Mouse (Mus musculus) kidney, postnatal 0 days (tissue): Measurements from ENCODE around the gene Sgsm2. TPM values are rescaled to one million over a fixed set of nuclear protein-coding genes. Genes with fewer than 3 reads are reported as not detected.

Source experiments
- ATAC-seq: fragments of 200-750 bp; cut with Nextera tagmentation; replicated peaks from 2 replicates; pipeline ENCODE4 v1.8.0; 2017; ENCODE audit warnings: low read depth, moderate number of reproducible peaks, moderate TSS enrichment, moderate library complexity; ENCODE audit not compliant: low FRiP score
- DNase-seq: peaks from one replicate; pipeline ENCODE4 v3.0.0-alpha.2; 2016; ENCODE audit warnings: low spot score
- H3K27ac ChIP-seq: fragments of 300-500 bp; sonication (generic); 2 replicates; pipeline ENCODE4 v1.5.1; 2014; ENCODE audit warnings: mild to moderate bottlenecking
- H3K27me3 ChIP-seq: fragments of 300-500 bp; sonication (generic); 2 replicates; pipeline ENCODE4 v1.6.1; 2014; ENCODE audit warnings: low read length, mixed read lengths; ENCODE audit not compliant: insufficient read depth
- H3K36me3 ChIP-seq: fragments of 300-500 bp; sonication (generic); 2 replicates; pipeline ENCODE4 v1.6.1; 2014; ENCODE audit warnings: low read length, mixed read lengths; ENCODE audit not compliant: insufficient read depth
- H3K4me1 ChIP-seq: fragments of 300-500 bp; sonication (generic); replicated peaks from 2 replicates; pipeline ENCODE4 v1.6.1; 2014; ENCODE audit warnings: antibody characterized with exemption, low read length, mixed read lengths; ENCODE audit not compliant: insufficient read depth
- H3K4me2 ChIP-seq: fragments of 300-500 bp; sonication (generic); 2 replicates; pipeline ENCODE4 v1.6.1; 2014; ENCODE audit warnings: mild to moderate bottlenecking, low read length, moderate library complexity, mixed read lengths
- H3K4me3 ChIP-seq: fragments of 300-500 bp; sonication (generic); replicated peaks from 2 replicates; pipeline ENCODE4 v1.5.1; 2014; ENCODE audit warnings: low read depth, low read length
- H3K9ac ChIP-seq: fragments of 300-500 bp; sonication (generic); 2 replicates; pipeline ENCODE4 v1.6.1; 2014; ENCODE audit warnings: low read depth, low read length
- H3K9me3 ChIP-seq: fragments of 300-500 bp; sonication (generic); replicated peaks from 2 replicates; pipeline ENCODE4 v1.6.1; 2016; ENCODE audit warnings: low read length, inconsistent platforms, mixed read lengths
- CTCF ChIP-seq: IDR thresholded peaks from 2 replicates; pipeline ENCODE4 v1.5.1; 2016; ENCODE audit warnings: antibody characterized with exemption, low read depth, mild to moderate bottlenecking, moderate library complexity
- WGBS: fragments of 180-500 bp; shearing (Covaris S2); extraction: QIAGEN DNeasy Blood & Tissue Kit; methylation state at CpG from one replicate; pipeline ENCODE4 v1.1.7; 2014; 5-methylcytosine and 5-hydroxymethylcytosine counted together
- polyA plus RNA-seq: library from polyadenylated mRNA; unstranded; fragments of >200 nt; fragmentation: Nextera tagmentation; extraction: Ambion mirVana; gene quantifications from 2 replicates; pipeline ENCODE4 v1.2.1, GENCODE M21; 2015

The Sgsm2 gene
- polyA plus RNA-seq, 1 experiment from 2014 or later, result 4.9 TPM

DNA sequence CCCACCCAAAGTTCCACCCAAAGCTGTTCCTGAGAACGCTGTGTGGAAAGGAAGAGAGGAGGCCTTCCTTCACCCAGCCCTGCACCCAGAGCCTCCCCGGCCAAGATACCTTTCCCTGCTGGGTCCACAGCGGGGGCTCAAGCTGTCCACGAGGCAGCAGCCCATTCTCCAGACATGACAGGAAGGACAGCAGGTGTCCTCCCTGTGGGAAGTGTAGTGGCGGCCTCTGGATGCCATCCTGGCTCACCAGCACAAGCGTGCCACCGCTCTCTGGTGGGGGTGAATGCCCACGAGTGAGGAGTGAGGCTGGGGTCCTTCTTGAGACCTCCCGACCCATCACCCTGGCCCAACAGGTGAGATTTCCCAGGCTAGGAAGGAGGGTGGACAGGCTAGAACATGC is 31.6 kb downstream of the Sgsm2 start:
- no peak overlapping the region for H3K9ac ChIP-seq
- 88% methylated on average over 9 of the region's 9 CpGs for WGBS
- DNase-seq (no peak), ATAC-seq (no peak)
- no peak for TF ChIP-seq CTCF
- no peak overlapping the region for H3K4me2 ChIP-seq
- H3K36me3 ChIP-seq, result 0 out of 2 replicates have a peak, but pooled peaks cover 5% of the 10 kb centered on the region
- no peak overlapping the region for H3K4me3 ChIP-seq
- H3K27ac ChIP-seq, result no peak overlapping the region
- no peaks in the 10 kb centered on the region for H3K27me3 ChIP-seq
- H3K4me1 ChIP-seq, result no peaks in the 10 kb centered on the region
- H3K9me3 ChIP-seq, result no peaks in the 10 kb centered on the region

- H3K9me3 ChIP-seq, result no peaks in the 10 kb centered on the region
- ATAC-seq (no peak), DNase-seq (no peak)
- no peak overlapping the region for H3K27ac ChIP-seq
- no peaks in the 10 kb centered on the region for H3K4me1 ChIP-seq
- no peaks in the 10 kb centered on the region for H3K27me3 ChIP-seq
- no peak overlapping the region for H3K4me3 ChIP-seq
- no peak overlapping the region for H3K9ac ChIP-seq
- H3K36me3 ChIP-seq, result 0 out of 2 replicates have a peak, but pooled peaks cover 5% of the 10 kb centered on the region
- WGBS, result 77% methylated on average over 9 of the region's 9 CpGs
- H3K4me2 ChIP-seq, result no peak overlapping the region
- TF ChIP-seq CTCF, result no peak
Observed at GRCm38 (mm10) chr11:74864421-74864820, 32.4 kb downstream of the Sgsm2 start.

- Histone ChIP-seq H3K4me3 (no peak overlapping the region), H3K9me3 (no peaks in the 10 kb centered on the region), H3K27me3 (no peaks in the 10 kb centered on the region), H3K9ac (no peak overlapping the region), H3K4me1 (no peaks in the 10 kb centered on the region), H3K27ac (no peak overlapping the region), H3K36me3 (0 out of 2 replicates have a peak, but pooled peaks cover 2% of the 10 kb centered on the region), H3K4me2 (no peak overlapping the region)
- ATAC-seq (no peak), DNase-seq (peak; percentile 57)
- peak; percentile 65 for TF ChIP-seq CTCF
- WGBS, result 31% methylated on average over 11 of the region's 11 CpGs
Observed at GRCm38 (mm10) chr11:74863471-74863870, 33.4 kb downstream of the Sgsm2 start.

DNA sequence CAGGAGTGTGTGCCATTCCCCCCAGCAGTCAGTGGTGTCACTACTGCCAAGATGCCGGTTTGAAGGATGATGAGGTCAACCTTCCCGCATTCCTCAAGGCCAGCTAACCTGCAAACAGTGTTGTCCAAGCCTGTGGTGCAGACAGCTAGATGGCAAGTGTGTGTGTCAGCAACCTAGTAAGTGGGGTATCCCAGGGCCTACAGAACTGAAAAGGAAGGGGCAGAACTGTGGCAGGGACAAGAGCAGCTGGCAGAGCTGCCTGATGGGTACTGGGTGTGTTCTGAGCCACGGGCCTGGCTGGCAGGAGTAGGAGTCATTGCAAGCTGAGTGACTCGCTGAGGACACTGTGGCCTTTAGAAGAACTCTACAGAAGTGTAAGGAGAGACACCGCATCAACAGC is 34.7 kb downstream of the Sgsm2 start:
- ATAC-seq (no peak), DNase-seq (no peak)
- no peak overlapping the region for H3K4me3 ChIP-seq
- H3K9ac ChIP-seq, result no peak overlapping the region
- H3K4me2 ChIP-seq, result no peak overlapping the region
- no peaks in the 10 kb centered on the region for H3K9me3 ChIP-seq
- H3K36me3 ChIP-seq, result no peaks in the 10 kb centered on the region
- 70% methylated on average over 5 of the region's 5 CpGs for WGBS
- no peaks in the 10 kb centered on the region for H3K4me1 ChIP-seq
- TF ChIP-seq CTCF, result no peak
- no peak overlapping the region for H3K27ac ChIP-seq
- no peaks in the 10 kb centered on the region for H3K27me3 ChIP-seq

DNA sequence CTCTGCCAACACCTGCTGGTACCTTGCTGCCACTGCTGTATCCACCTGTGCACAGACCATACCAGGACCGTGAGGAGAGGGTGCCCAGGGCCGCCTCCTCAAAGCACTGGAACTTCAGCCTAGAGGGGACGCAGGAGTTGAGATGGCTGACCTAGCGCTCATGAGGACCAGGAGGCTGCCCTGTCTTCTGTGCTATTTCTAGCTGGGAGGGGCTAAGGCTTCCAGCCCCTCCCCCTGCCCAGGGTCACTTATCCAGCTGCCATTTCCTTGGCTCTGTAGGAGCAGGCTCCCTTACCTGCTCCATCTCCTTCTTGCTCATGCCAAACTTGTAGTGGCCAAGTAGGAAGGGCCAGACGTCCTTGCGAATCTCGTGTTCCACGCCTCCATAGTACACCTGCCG is 39.1 kb downstream of the Sgsm2 start:
- H3K27ac ChIP-seq, result no peak overlapping the region
- H3K36me3 ChIP-seq, result no peaks in the 10 kb centered on the region
- 81% methylated on average over 9 of the region's 9 CpGs for WGBS
- H3K4me2 ChIP-seq, result no peak overlapping the region
- no peaks in the 10 kb centered on the region for H3K9me3 ChIP-seq
- no peak for TF ChIP-seq CTCF
- no peak overlapping the region for H3K9ac ChIP-seq
- H3K27me3 ChIP-seq, result no peaks in the 10 kb centered on the region
- no peak for DNase-seq
- H3K4me1 ChIP-seq, result no peaks in the 10 kb centered on the region
- H3K4me3 ChIP-seq, result no peak overlapping the region
- ATAC-seq, result no peak

DNA sequence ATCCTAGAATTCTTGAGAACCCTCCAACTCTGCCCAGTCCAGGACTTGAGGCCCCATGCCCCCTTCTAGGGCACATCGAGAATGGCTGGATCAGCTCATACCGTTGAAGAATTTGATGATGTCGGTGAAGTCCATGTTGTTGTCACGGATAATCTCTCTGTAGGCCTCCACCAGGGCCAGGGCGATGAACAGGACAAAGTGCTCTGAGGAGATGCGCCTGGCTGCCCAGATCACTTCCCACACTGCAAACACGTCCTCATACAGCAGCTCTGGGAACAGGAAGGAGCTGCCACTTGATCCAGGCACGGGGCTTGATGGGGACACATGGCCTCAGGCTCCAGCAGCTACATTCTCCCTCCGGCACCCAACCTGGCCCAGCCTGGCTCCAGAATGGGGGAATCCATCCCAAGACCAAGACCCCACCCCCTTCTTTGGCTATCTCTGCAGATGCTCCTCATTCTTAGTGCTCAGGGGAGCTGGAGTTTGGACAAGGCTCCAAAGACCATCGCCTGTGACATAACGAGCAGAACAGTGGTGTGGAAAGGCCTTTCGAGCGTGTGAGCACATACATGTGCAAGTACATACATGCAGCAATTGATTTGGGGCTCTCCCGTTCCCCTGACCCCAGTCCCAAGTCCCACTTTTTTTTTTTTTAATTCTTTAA is 45.7 kb downstream of the Sgsm2 start:
- DNase-seq, result peak; percentile 51
- H3K4me3 ChIP-seq, result no peak overlapping the region
- TF ChIP-seq CTCF, result no peak
- H3K9me3 ChIP-seq, result no peaks in the 10 kb centered on the region
- peak overlapping the region; percentile 80 for H3K27ac ChIP-seq
- no peaks in the 10 kb centered on the region for H3K27me3 ChIP-seq
- no peak overlapping the region for H3K9ac ChIP-seq
- H3K4me2 ChIP-seq, result no peak overlapping the region
- peak; percentile 64 for ATAC-seq
- H3K4me1 ChIP-seq, result peaks cover 12% of the 10 kb centered on the region
- H3K36me3 ChIP-seq, result no peaks in the 10 kb centered on the region
- WGBS, result 64% methylated on average over 14 of the region's 14 CpGs
